24 mouse cellular contexts compared by ENCODE assay signal in genomic region chr9:123956892-123957291, GRCm38 (mm10). TPM values are rescaled to one million over a fixed set of nuclear protein-coding genes. Genes with fewer than 3 reads are reported as not detected.
"Had no signal": no experiment of that assay in that cellular context is flagged by ENCODE, and none has a peak within 500 bp of the region (broad histone marks: within the 10 kb centered on the region; RNA-seq: fewer than 3 reads in every experiment).

No protein-coding gene starts in this region.

- DNase-seq: retina, postnatal 1 day; right cerebral cortex, adult 18-20 months; right cerebral cortex, postnatal 14 days; right cerebral cortex, postnatal 25 days; right cerebral cortex, postnatal 4 days; spleen, adult 18-20 months; thymus, adult 18-20 months; thymus, adult 2 months; thymus, postnatal 14 days; thymus, postnatal 25 days; thymus, postnatal 36 days; thymus, postnatal 4 days had no signal

- H3K4me1 ChIP-seq: neural tube, embryonic 12.5 days; neural tube, embryonic 13.5 days; neural tube, embryonic 15.5 days; stomach, embryonic 15.5 days had no signal

- H3K27me3 ChIP-seq: neural tube, embryonic 12.5 days; neural tube, embryonic 13.5 days; neural tube, embryonic 15.5 days; stomach, embryonic 15.5 days had no signal

- H3K4me3 ChIP-seq: neural tube, embryonic 12.5 days; neural tube, embryonic 13.5 days; neural tube, embryonic 15.5 days; stomach, embryonic 15.5 days had no signal

- H3K4me2 ChIP-seq: neural tube, embryonic 12.5 days; neural tube, embryonic 13.5 days; neural tube, embryonic 15.5 days; stomach, embryonic 15.5 days had no signal

- H3K27ac ChIP-seq: neural tube, embryonic 12.5 days; neural tube, embryonic 13.5 days; neural tube, embryonic 15.5 days; stomach, embryonic 15.5 days; stomach, postnatal 0 days had no signal

- H3K9me3 ChIP-seq: neural tube, embryonic 12.5 days; neural tube, embryonic 13.5 days; neural tube, embryonic 15.5 days; stomach, embryonic 15.5 days had no signal

- H3K9ac ChIP-seq: neural tube, embryonic 12.5 days; neural tube, embryonic 13.5 days; neural tube, embryonic 15.5 days; stomach, embryonic 15.5 days had no signal

- H3K36me3 ChIP-seq: neural tube, embryonic 12.5 days; neural tube, embryonic 13.5 days; neural tube, embryonic 15.5 days; stomach, embryonic 15.5 days had no signal

RNA-seq across cellular contexts. Expression of gene Ccr1l1, which starts 21.3 kb away (rescaled TPM):
- polyA plus RNA-seq: neural tube, embryonic 11.5 days; neural tube, embryonic 12.5 days; neural tube, embryonic 13.5 days; neural tube, embryonic 14.5 days; neural tube, embryonic 15.5 days; small intestine, adult 2 months; stomach, embryonic 14.5 days; stomach, embryonic 15.5 days; stomach, embryonic 16.5 days; stomach, postnatal 0 days; testis, adult 2 months; thymus, adult 2 months; thymus, postnatal 0 days had no signal
